Mouse (Mus musculus): ENCODE measurements around the gene Wdfy3. TPM values are rescaled to one million over a fixed set of nuclear protein-coding genes. Genes with fewer than 3 reads are reported as not detected.

Gene Wdfy3
- polyA plus RNA-seq, 1 experiment from 2014 or later = 15.1 TPM

DNA sequence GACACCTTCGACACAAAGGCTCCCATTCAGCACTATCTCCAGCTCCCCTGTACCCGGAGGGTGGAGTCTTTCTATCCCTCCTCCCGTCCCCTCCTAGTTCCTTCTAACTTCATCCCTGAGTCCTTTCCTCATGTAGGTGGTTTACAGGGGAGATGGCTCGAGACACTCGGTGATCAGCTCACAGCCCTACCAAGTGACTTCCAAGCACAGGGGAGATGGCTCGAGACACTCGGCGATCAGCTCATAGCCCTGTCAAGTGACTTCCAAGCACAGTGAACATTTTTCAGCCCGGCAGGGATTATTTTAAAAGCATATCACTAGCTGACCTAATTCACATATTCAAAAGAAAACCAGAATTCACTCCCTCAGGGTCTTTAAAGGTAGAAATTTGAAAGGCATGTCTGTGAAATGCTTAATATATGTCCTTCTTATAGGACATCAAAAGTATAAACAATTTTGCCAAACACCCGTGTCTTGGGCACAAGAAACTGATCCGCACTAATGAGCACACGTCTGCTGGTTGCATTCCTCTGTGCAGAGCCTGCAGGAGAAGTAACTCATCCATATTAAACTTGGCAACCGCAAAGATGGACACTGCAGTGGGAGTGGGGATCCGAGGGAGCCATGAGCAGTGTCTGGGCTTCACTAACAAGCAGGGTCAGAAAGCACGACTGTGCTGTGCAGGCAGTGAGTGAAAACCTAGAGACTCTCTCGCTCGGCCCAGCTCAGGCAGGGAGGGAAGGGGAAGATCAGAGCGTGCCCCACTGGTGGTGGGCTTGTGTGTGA lies 207.7 kb downstream of the Wdfy3 start:
- peaks cover 49% of the 10 kb centered on the region for H3K36me3 ChIP-seq (ENCODE audit: insufficient read depth, low read length)
- H3K27ac ChIP-seq = peak overlapping the region; percentile 57
- H3K27me3 ChIP-seq (ENCODE audit: insufficient read depth, low read length) = no peaks in the 10 kb centered on the region
- H3K4me1 ChIP-seq (replicated peaks; ENCODE audit: insufficient read depth, low read length) = peaks cover 3% of the 10 kb centered on the region; the same call in 1 of the 2 replicates
- no peak overlapping the region for H3K4me3 ChIP-seq (replicated peaks; ENCODE audit: low read depth, low read length)
- TF ChIP-seq CTCF (IDR thresholded peaks at IDR 0.05; ENCODE audit: low read depth) = no peak
- WGBS = 62% methylated on average over 18 of the region's 18 CpGs
- H3K9me3 ChIP-seq (replicated peaks; ENCODE audit: low read length) = no peaks in the 10 kb centered on the region
- H3K4me2 ChIP-seq (ENCODE audit: low read length) = no peak overlapping the region
- ATAC-seq (replicated peaks; ENCODE audit: low FRiP score, low read depth) = no peak
- DNase-seq (ENCODE audit: low spot score) = no peak
- no peak overlapping the region for H3K9ac ChIP-seq (ENCODE audit: low read depth, low read length)

DNA sequence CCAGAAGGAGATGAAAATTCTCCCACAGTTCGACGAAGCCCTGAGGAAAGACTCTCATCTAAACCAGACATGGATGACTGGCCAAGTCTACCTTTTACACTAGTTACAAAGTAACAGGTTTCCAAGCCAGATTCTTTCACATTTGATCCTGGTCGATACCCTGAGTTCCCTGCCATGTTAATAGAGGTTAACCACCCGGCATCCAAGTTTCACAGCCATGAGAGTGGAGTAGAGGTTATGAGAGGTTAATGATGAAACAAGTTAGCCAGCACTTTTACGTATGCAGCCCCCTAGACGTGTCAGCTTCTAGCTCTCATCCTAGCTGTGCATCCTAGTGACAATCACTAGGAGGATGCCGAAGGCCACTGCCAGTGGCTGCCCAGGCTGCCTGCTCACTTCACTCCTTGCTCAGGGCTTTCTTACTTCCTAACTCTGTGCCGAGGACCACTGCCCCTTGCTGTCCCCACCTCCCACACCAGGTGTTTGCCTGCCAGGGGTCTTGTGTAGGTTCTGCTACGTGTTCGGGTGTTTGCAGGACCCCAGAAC lies 210.8 kb downstream of the Wdfy3 start:
- H3K4me2 ChIP-seq (ENCODE audit: low read length) = no peak overlapping the region

DNA sequence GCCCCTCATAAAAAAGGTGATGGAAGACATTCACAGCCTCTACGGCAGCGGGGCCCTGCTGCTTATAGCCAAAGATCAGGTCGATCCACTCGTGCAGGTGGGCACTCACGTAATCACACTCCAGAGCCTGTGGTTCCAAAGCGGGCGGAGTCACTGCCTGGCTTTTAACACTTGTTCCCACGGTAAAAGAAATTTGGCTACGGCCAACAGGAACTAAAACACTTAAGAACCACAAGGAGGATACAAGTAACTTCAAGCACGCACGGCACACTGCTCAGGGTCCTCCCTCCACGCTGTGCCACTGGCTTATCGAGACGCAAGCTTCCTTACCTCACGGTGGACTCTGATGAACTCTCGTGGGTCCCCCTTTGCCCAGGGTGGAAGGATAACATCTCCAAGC lies 214.2 kb downstream of the Wdfy3 start:
- Histone ChIP-seq H3K9ac (ENCODE audit: low read depth, low read length) (no peak overlapping the region), H3K4me3 (replicated peaks; ENCODE audit: low read depth, low read length) (no peak overlapping the region), H3K4me2 (ENCODE audit: low read length) (no peak overlapping the region), H3K4me1 (replicated peaks; ENCODE audit: insufficient read depth, low read length) (0 out of 2 replicates have a peak, but pooled peaks cover 3% of the 10 kb centered on the region), H3K27me3 (ENCODE audit: insufficient read depth, low read length) (no peaks in the 10 kb centered on the region), H3K36me3 (ENCODE audit: insufficient read depth, low read length) (peaks cover 60% of the 10 kb centered on the region), H3K9me3 (replicated peaks; ENCODE audit: low read length) (no peaks in the 10 kb centered on the region), H3K27ac (no peak overlapping the region)
- ATAC-seq (replicated peaks; ENCODE audit: low FRiP score, low read depth) (no peak), DNase-seq (ENCODE audit: low spot score) (no peak)
- no peak for TF ChIP-seq CTCF (IDR thresholded peaks at IDR 0.05; ENCODE audit: low read depth)
- 91% methylated on average over 16 of the region's 16 CpGs for WGBS

More for the DNA sequence above, 210.8 kb downstream of the Wdfy3 start:
- Histone ChIP-seq H3K9ac (ENCODE audit: low read depth, low read length) (no peak overlapping the region), H3K9me3 (replicated peaks; ENCODE audit: low read length) (no peaks in the 10 kb centered on the region), H3K27ac (peak overlapping the region; percentile 82), H3K36me3 (ENCODE audit: insufficient read depth, low read length) (peaks cover 52% of the 10 kb centered on the region), H3K27me3 (ENCODE audit: insufficient read depth, low read length) (no peaks in the 10 kb centered on the region), H3K4me1 (replicated peaks; ENCODE audit: insufficient read depth, low read length) (peaks cover 3% of the 10 kb centered on the region; the same call in 1 of the 2 replicates), H3K4me3 (replicated peaks; ENCODE audit: low read depth, low read length) (no peak overlapping the region)
- no peak for DNase-seq (ENCODE audit: low spot score)
- ATAC-seq (replicated peaks; ENCODE audit: low FRiP score, low read depth) = 0 out of 2 replicates have a peak, but pooled peaks have one; percentile 57
- 58% methylated on average over 10 of the region's 10 CpGs for WGBS
- no peak for TF ChIP-seq CTCF (IDR thresholded peaks at IDR 0.05; ENCODE audit: low read depth)

DNA sequence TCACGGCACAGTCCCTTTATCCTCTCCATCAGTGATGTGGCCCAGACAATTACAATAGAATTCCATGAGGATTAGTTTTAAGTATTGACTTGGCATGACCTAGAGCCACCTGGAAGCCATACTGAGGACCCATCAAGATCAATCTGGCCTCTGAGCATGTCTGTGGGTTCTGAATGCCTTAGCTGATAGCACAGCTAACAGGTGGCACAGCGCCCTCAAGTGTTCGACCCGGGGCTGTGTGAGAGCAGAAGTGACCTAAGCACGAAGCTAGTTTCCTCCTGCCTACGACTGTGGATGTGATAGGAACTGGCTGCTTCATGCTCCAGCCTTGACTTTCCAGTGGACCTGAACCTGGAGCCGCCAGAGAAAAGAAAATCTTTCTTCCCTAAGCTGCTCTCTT lies 215.1 kb downstream of the Wdfy3 start:
- H3K9ac ChIP-seq (ENCODE audit: low read depth, low read length) = no peak overlapping the region
- H3K9me3 ChIP-seq (replicated peaks; ENCODE audit: low read length) = no peaks in the 10 kb centered on the region
- WGBS = 87% methylated on average over 7 of the region's 7 CpGs
- no peak overlapping the region for H3K4me2 ChIP-seq (ENCODE audit: low read length)
- DNase-seq (ENCODE audit: low spot score) (no peak), ATAC-seq (replicated peaks; ENCODE audit: low FRiP score, low read depth) (no peak)
- H3K36me3 ChIP-seq (ENCODE audit: insufficient read depth, low read length) = peaks cover 60% of the 10 kb centered on the region
- 0 out of 2 replicates have a peak, but pooled peaks cover 3% of the 10 kb centered on the region for H3K4me1 ChIP-seq (replicated peaks; ENCODE audit: insufficient read depth, low read length)
- peak; percentile 46; the same call in 1 of the 2 replicates for TF ChIP-seq CTCF (IDR thresholded peaks at IDR 0.05; ENCODE audit: low read depth)
- no peak overlapping the region for H3K27ac ChIP-seq
- no peak overlapping the region for H3K4me3 ChIP-seq (replicated peaks; ENCODE audit: low read depth, low read length)
- no peaks in the 10 kb centered on the region for H3K27me3 ChIP-seq (ENCODE audit: insufficient read depth, low read length)

DNA sequence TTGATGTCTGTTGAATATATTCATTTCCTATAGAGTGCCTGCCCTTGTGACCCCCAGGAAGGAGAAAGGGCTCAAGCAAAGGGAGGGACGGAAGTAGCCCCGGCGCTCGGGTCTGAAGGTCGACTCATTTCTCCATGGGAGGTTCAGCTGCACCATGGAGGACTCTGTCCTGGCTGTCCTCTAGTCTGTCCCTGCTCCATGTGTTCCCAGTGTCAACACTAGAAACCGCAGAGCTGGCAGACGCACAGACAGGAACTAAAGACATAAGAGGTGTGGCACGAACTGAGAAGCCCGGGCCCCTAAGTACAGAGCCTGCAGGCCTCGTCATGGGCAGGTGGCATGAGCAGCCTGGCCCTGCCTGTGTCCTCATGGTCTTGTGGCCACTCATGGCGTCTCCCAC lies 215.6 kb downstream of the Wdfy3 start:
- DNase-seq (ENCODE audit: low spot score) (no peak), ATAC-seq (replicated peaks; ENCODE audit: low FRiP score, low read depth) (no peak)
- Histone ChIP-seq H3K4me1 (replicated peaks; ENCODE audit: insufficient read depth, low read length) (0 out of 2 replicates have a peak, but pooled peaks cover 3% of the 10 kb centered on the region), H3K4me2 (ENCODE audit: low read length) (no peak overlapping the region), H3K27me3 (ENCODE audit: insufficient read depth, low read length) (no peaks in the 10 kb centered on the region), H3K9ac (ENCODE audit: low read depth, low read length) (no peak overlapping the region), H3K27ac (no peak overlapping the region), H3K4me3 (replicated peaks; ENCODE audit: low read depth, low read length) (no peak overlapping the region), H3K9me3 (replicated peaks; ENCODE audit: low read length) (no peaks in the 10 kb centered on the region), H3K36me3 (ENCODE audit: insufficient read depth, low read length) (peaks cover 66% of the 10 kb centered on the region)
- no peak for TF ChIP-seq CTCF (IDR thresholded peaks at IDR 0.05; ENCODE audit: low read depth)
- WGBS = 92% methylated on average over 11 of the region's 11 CpGs

DNA sequence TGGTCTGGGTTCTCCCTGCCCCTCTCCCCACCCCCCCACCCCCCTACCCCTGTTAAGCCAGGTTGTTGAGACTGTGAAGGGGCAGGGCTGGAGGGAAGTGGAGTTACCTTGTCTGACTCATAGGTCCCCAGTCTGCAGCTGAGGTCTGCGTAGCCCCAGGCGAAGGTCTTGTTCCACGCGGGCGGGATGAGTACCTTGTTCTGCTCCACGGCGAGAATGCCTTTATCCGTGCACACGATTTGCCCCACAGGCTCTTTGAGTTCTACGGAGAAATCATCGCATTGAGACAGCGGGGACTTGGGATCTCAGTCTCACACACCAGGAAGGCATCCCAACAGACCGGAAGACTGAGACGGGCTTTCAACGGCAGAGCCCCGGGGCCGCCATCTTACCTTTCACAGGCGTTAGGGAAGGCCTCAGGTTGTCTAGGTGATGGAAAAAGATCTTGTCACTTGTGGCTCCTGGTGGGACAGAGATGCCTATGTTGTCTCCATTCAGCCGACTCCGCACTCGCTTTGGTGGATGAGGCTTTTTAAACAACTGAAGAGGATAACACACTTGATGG lies 217.5 kb downstream of the Wdfy3 start:
- Histone ChIP-seq H3K4me2 (ENCODE audit: low read length) (no peak overlapping the region), H3K9ac (ENCODE audit: low read depth, low read length) (no peak overlapping the region), H3K27me3 (ENCODE audit: insufficient read depth, low read length) (no peaks in the 10 kb centered on the region), H3K4me1 (replicated peaks; ENCODE audit: insufficient read depth, low read length) (no peaks in the 10 kb centered on the region), H3K27ac (no peak overlapping the region), H3K36me3 (ENCODE audit: insufficient read depth, low read length) (peaks cover 80% of the 10 kb centered on the region), H3K4me3 (replicated peaks; ENCODE audit: low read depth, low read length) (no peak overlapping the region), H3K9me3 (replicated peaks; ENCODE audit: low read length) (no peaks in the 10 kb centered on the region)
- ATAC-seq (replicated peaks; ENCODE audit: low FRiP score, low read depth) (no peak), DNase-seq (ENCODE audit: low spot score) (no peak)
- WGBS = 95% methylated on average over 21 of the region's 21 CpGs
- TF ChIP-seq CTCF (IDR thresholded peaks at IDR 0.05; ENCODE audit: low read depth) = no peak

Measured in kidney, postnatal 0 days (tissue).